Mouse (Mus musculus) megakaryocyte, embryonic 14.5 days (primary cell): Measurements from ENCODE around the gene Olfr52. TPM values are rescaled to one million over a fixed set of nuclear protein-coding genes. Genes with fewer than 3 reads are reported as not detected.
"Not testable (repeated sequence)": the region's sequence is repeated elsewhere in the genome, so short reads cannot be mapped to it uniquely, and the experiment has no call there.

Experiments
- H3K27me3 ChIP-seq: replicated peaks from 2 replicates; pipeline ENCODE3; 2012; ENCODE audit warnings: inconsistent platforms
- H3K36me3 ChIP-seq: replicated peaks from 2 replicates; pipeline ENCODE3; 2012; ENCODE audit warnings: low read length, inconsistent platforms, mixed read lengths
- H3K4me1 ChIP-seq: 2 replicates; pipeline ENCODE4 v1.6.1; 2012; ENCODE audit warnings: inconsistent platforms
- H3K4me3 ChIP-seq: replicated peaks from 2 replicates; pipeline ENCODE3; 2012; ENCODE audit warnings: moderate library complexity, mild to moderate bottlenecking, inconsistent platforms
- H3K9me3 ChIP-seq: 2 replicates; pipeline ENCODE4 v1.6.1; 2012; ENCODE audit warnings: inconsistent platforms
- FLI1 ChIP-seq: IDR thresholded peaks from 2 replicates; pipeline ENCODE4 v1.6.1; 2012; ENCODE audit warnings: low read length, inconsistent platforms, mixed read lengths
- GATA1 ChIP-seq: IDR thresholded peaks from 3 replicates; pipeline ENCODE4 v1.6.1; 2012; ENCODE audit warnings: mixed read lengths, low read length, inconsistent platforms, borderline replicate concordance
- polyA plus RNA-seq: library from polyadenylated mRNA; stranded (reverse); fragments of >175 nt; gene quantifications from 2 replicates; pipeline ENCODE4 v1.2.3, GENCODE M21; 2012; ENCODE audit warnings: low replicate concordance; ENCODE audit not compliant: insufficient read depth

Gene Olfr52
- not detected in 2 replicates for polyA plus RNA-seq

DNA sequence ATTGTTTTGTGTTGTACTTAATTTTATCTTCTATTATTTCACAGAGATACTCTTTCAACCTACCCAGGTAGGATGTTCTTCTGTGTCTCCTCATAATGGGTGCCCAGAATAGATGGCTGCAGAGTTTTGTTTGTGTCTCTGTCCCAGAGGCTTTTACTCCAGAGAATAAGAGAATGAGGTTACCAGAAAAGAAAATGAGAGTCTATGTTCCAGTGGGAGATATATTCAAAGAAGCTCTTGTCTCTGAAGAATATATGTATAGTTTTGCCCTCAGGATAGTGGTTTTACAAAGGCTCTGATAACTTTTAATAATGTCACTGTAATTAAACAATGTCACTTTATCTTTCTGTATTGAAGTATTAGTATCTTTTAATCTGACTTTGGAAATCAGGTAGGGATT, at the start of gene Olfr52:
Gene Olfr52, minus strand, starts transcription at position 101 of the 400 bp plus-strand sequence.
- Histone ChIP-seq H3K36me3 (no peaks in the 10 kb centered on the region), H3K27me3 (no peaks in the 10 kb centered on the region)
- TF ChIP-seq GATA1 (no peak), FLI1 (no peak)

DNA sequence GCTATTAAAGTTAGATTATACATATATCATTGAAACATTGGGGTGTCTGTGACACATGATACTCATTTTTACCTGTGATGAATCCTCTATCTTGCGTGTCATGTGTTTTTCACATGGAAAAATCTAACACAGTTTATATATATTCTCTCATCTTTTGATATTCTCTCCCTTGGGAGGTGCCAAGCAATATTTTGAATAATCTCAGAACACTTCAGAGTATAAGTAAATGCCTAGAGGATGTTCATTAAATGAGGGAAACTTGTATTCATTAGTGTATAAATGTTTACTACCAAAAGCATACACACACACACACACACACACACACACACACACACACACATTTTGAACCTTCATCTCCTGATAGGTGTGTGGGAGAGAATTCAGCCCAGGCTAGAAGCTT, 45.8 kb upstream of the Olfr52 start, which contains the start of gene Olfr1047:
Gene Olfr1047, minus strand, starts transcription at position 101 of the 400 bp plus-strand sequence.
- H3K4me1 ChIP-seq, result no peaks in the 10 kb centered on the region
- no peaks in the 10 kb centered on the region for H3K36me3 ChIP-seq
- H3K27me3 ChIP-seq, result no peaks in the 10 kb centered on the region
- no peak within 1 kb of the TSS for H3K4me3 ChIP-seq
- TF ChIP-seq GATA1 (no peak), FLI1 (no peak)
- H3K9me3 ChIP-seq, result peaks cover 3% of the 10 kb centered on the region; the same call in 1 of the 2 replicates

More for the DNA sequence above, at the start of gene Olfr52:
- Histone ChIP-seq H3K4me1 (no peaks in the 10 kb centered on the region), H3K4me3 (no peak within 1 kb of the TSS), H3K9me3 (0 out of 2 replicates have a peak, but pooled peaks cover 4% of the 10 kb centered on the region)

DNA sequence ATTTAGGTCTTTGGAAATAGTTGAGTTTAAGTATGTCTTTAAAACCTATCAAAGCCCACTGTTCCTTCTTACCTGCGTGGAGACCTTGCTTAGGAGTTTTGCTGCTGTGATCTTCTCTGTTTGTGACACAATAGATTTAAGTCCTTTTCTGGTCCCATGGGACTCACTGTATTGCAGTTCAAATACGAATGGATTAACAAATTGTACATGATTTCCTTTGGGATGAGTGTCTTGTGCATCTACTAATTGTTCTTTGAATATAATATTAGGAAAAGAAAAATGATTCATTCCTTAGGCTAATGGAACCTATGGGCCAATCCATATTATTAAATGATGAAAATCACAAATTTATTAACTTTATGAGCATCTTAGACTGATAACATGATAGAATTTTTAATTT, 33.7 kb upstream of the Olfr52 start, which contains the start of gene Olfr1046:
Gene Olfr1046, minus strand, starts transcription at position 101 of the 400 bp plus-strand sequence.
- no peaks in the 10 kb centered on the region for H3K9me3 ChIP-seq
- TF ChIP-seq GATA1, result no peak
- no peak for TF ChIP-seq FLI1
- no peak within 1 kb of the TSS for H3K4me3 ChIP-seq
- no peaks in the 10 kb centered on the region for H3K4me1 ChIP-seq
- no peaks in the 10 kb centered on the region for H3K27me3 ChIP-seq
- no peaks in the 10 kb centered on the region for H3K36me3 ChIP-seq

DNA sequence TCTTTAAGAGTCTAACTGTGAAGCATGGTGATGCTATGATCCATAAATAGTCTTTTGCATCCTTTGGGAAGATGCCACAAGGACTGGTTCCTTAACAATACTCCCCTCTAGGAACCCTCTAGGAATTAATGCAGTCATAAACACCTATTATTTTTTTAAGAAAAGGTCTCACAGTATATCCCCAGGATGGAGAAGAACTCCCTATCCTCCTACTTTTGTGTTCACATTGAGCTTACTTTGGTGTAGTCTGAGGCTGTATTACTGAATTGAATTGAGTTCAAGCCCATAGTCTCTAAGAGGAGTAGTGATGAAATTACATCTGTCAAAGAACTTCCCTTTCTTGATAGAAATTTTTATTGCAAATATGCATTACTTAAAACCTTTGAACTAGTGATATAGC, 17.4 kb upstream of the Olfr52 start, which contains the start of gene Olfr1045:
Gene Olfr1045, minus strand, starts transcription at position 101 of the 400 bp plus-strand sequence.
- Histone ChIP-seq H3K36me3 (no peaks in the 10 kb centered on the region), H3K4me3 (no peak within 1 kb of the TSS), H3K9me3 (0 out of 2 replicates have a peak, but pooled peaks cover 2% of the 10 kb centered on the region), H3K27me3 (no peaks in the 10 kb centered on the region), H3K4me1 (no peaks in the 10 kb centered on the region)
- TF ChIP-seq FLI1 (no peak), GATA1 (no peak)

DNA sequence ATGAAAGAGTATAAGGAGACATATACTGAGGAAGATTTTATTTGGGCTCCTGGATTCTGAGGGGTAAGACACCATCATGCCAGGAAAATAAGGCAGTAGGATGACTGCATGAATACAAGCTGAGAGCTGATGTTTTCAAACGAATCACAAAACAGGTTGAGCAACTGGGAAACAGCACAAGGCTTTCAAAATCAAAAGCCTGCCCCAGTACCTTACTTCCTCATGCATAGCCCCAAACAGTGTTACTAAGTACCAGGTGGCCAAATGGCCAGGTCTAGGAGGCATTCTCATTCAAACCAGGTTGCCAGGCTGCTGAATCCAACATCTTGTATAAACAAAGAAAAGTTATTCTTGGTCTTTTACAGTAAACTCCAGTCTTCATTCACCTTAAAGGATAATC, 10.4 kb upstream of the Olfr52 start:
- H3K9me3 ChIP-seq, result no peaks in the 10 kb centered on the region
- H3K4me3 ChIP-seq, result no peak overlapping the region
- H3K27me3 ChIP-seq, result no peaks in the 10 kb centered on the region
- TF ChIP-seq FLI1, result no peak
- no peak for TF ChIP-seq GATA1
- no peaks in the 10 kb centered on the region for H3K4me1 ChIP-seq
- no peaks in the 10 kb centered on the region for H3K36me3 ChIP-seq

DNA sequence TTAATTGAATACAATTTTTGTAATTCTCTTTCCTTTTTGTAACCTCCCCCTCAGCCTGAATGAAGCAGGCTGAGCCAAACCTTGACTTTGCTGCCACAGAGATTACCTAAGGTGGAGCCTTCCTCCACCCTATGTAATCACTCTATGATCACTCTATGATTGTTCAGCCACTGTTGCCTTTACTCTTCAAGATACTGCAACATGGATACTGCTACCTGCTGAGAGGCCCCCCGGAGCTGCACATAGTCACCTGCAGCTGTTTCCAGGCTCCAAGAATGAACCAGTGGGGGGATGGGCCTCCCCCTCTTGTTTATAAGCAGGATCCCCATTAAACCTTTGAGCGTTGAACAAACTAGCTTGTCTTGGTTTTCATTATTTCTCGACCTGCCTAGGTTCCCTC, 5.5 kb downstream of the Olfr52 start:
- Histone ChIP-seq H3K4me3 (no peak overlapping the region), H3K9me3 (0 out of 2 replicates have a peak, but pooled peaks cover 4% of the 10 kb centered on the region)

DNA sequence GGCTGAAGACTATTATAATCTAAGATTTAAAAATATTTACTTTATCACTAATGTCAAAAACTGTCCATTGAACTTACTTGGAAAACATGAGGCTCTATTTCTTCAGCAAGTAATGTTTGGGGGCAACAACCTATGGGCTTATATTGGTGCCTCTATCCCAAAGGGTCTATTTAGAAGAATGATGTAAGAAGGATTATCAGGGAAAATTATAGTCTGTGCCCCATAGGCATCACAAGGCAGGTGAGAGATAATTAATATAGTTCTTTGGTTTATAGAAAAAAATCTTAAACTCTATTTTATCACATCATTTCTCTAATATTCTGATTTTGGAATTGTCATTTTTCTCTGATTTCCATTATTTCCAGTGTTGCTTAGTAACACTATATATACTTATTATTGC, 7.8 kb downstream of the Olfr52 start, which contains the start of gene Olfr1044:
Gene Olfr1044, minus strand, starts transcription at position 101 of the 400 bp plus-strand sequence.
- TF ChIP-seq GATA1 (no peak), FLI1 (no peak)
- no peaks in the 10 kb centered on the region for H3K27me3 ChIP-seq

More for the DNA sequence above, 5.5 kb downstream of the Olfr52 start:
- H3K4me1 ChIP-seq, result no peaks in the 10 kb centered on the region
- TF ChIP-seq GATA1, result no peak
- no peak for TF ChIP-seq FLI1
- H3K36me3 ChIP-seq, result no peaks in the 10 kb centered on the region
- H3K27me3 ChIP-seq, result no peaks in the 10 kb centered on the region

DNA sequence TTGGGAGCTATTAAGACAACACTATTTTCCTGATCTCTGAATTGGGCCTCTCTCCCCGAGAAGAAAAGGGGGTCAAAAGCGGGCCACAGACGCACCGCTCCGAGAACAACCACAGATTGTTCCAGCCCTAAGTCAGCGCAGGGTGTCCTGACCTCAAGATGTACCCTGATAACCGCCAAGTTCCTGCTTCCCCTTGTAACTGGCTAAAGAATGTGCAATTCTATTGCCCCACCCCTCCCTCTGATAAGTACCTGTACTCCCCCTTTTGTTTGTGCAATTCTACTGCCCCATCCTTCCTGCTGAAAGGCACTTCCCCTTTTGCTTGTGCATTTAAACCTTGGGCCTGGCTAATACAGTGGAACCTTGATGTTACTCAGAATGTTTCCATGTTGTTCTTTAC, 10.1 kb downstream of the Olfr52 start:
- H3K4me3 ChIP-seq, H3K4me1 ChIP-seq, H3K36me3 ChIP-seq, H3K9me3 ChIP-seq, H3K27me3 ChIP-seq: not testable (repeated sequence)

More for the DNA sequence above, 7.8 kb downstream of the Olfr52 start, which contains the start of gene Olfr1044:
- H3K4me3 ChIP-seq, result no peak within 1 kb of the TSS
- 0 out of 2 replicates have a peak, but pooled peaks cover 4% of the 10 kb centered on the region for H3K9me3 ChIP-seq
- no peaks in the 10 kb centered on the region for H3K36me3 ChIP-seq
- no peaks in the 10 kb centered on the region for H3K4me1 ChIP-seq

DNA sequence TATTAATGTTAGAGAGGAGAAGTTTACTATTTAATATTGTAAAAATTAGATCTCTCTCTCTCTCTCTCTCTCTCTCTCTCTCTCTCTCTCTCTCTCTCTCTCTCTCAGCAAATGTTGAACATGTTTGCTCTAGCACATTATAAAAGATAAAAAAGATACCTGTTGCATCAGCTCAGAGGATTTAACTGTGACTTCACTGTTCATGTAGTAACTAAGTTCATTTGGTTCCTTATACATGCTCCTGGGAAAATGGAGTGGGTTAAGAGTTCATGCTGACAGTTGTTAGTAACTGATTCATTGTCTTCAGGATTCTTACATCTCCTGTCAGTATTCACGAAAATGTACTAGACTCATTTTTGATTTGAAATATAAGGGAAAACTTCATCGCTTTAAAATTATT, 18.1 kb downstream of the Olfr52 start, which contains the start of gene Olfr1043:
Gene Olfr1043, minus strand, starts transcription at position 101 of the 400 bp plus-strand sequence.
- Histone ChIP-seq H3K27me3 (no peaks in the 10 kb centered on the region), H3K4me1 (no peaks in the 10 kb centered on the region), H3K4me3 (no peak within 1 kb of the TSS), H3K36me3 (no peaks in the 10 kb centered on the region), H3K9me3 (no peaks in the 10 kb centered on the region)
- TF ChIP-seq GATA1, result no peak
- no peak for TF ChIP-seq FLI1

DNA sequence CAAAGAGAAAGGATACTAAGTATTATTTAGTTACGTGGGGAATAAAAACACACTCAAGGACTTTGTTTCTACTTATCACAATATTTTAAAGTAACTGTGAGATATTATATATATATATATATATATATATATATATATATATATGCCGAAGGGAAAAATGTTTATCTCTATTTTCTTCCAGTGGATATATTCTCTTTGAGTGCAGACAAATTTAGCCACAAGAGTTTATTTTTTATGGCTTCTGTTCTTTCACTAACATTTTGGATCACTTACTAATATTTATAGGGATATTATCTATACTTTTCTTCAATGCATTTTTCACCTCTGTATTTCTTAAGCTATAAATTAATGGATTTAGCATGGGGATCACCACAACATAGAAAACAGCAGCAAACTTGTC, 23.7 kb downstream of the Olfr52 start, which contains the start of gene Olfr1042:
Gene Olfr1042, minus strand, starts transcription at position 101 of the 400 bp plus-strand sequence.
- TF ChIP-seq GATA1 (no peak), FLI1 (no peak)
- H3K27me3 ChIP-seq, result no peaks in the 10 kb centered on the region
- no peaks in the 10 kb centered on the region for H3K4me1 ChIP-seq
- no peaks in the 10 kb centered on the region for H3K9me3 ChIP-seq
- H3K4me3 ChIP-seq, result no peak within 1 kb of the TSS
- no peaks in the 10 kb centered on the region for H3K36me3 ChIP-seq
